Mouse (Mus musculus): ENCODE data around the gene Ccdc183.

GRCm38 (mm10) chr2:25588227-25588907, 29.1 kb downstream of the Ccdc183 start:
- TF ChIP-seq POLR2A (IDR thresholded peaks at IDR 0.05; ENCODE audit: low read depth, low read length) (no peak), CTCF (conservative IDR thresholded peaks at IDR 0.05; ENCODE audit: insufficient read depth, insufficient read length, low read depth, low read length) (no peak)
